Mouse (Mus musculus): Measurements from ENCODE around the gene Hist3h2ba.

Gene Hist3h2ba

GRCm38 (mm10) chr11:58938322-58939087 lies 10.2 kb upstream of the Hist3h2ba start, which contains the start of gene Rnf187:
Gene Rnf187 (minus strand): TSS chr11:58938916.
- DNase-seq (ENCODE audit: low spot score) = peak; percentile 91

GRCm38 (mm10) chr11:58939088-58939439 lies 9.7 kb upstream of the Hist3h2ba start:
- no peak for DNase-seq (ENCODE audit: low spot score)

GRCm38 (mm10) chr11:58944136-58944535 lies 4.6 kb upstream of the Hist3h2ba start:
- DNase-seq (ENCODE audit: low spot score) = no peak

- DNase-seq (ENCODE audit: low spot score) = no peak
Observed at GRCm38 (mm10) chr11:58947306-58947705, 1.4 kb upstream of the Hist3h2ba start.

- no peak for DNase-seq (ENCODE audit: low spot score)
Observed at GRCm38 (mm10) chr11:58947798-58948528, 757 bp upstream of the Hist3h2ba start.

- no peak for DNase-seq (ENCODE audit: low spot score)
Observed at GRCm38 (mm10) chr11:58949480-58950431, 1.0 kb downstream of the Hist3h2ba start.

GRCm38 (mm10) chr11:58951210-58951609 lies 2.5 kb downstream of the Hist3h2ba start:
- no peak for DNase-seq (ENCODE audit: low spot score)

GRCm38 (mm10) chr11:58953351-58954169 lies 4.8 kb downstream of the Hist3h2ba start:
- DNase-seq (ENCODE audit: low spot score) = peak; percentile 34

- DNase-seq (ENCODE audit: low spot score) = peak; percentile 49
Observed at GRCm38 (mm10) chr11:58954170-58954419, 5.4 kb downstream of the Hist3h2ba start.

- peak; percentile 82 for DNase-seq (ENCODE audit: low spot score)
Observed at GRCm38 (mm10) chr11:58954420-58955142, 5.9 kb downstream of the Hist3h2ba start, which contains the start of the genes Hist3h2a and Trim17. Gene Hist3h2a (plus strand): TSS chr11:58954685. Gene Trim17 (plus strand): TSS chr11:58954685.

GRCm38 (mm10) chr11:58955143-58955867 lies 6.6 kb downstream of the Hist3h2ba start:
- no peak for DNase-seq (ENCODE audit: low spot score)

GRCm38 (mm10) chr11:58955868-58956257 lies 7.1 kb downstream of the Hist3h2ba start:
- DNase-seq (ENCODE audit: low spot score) = no peak

GRCm38 (mm10) chr11:58957226-58957914 lies 8.7 kb downstream of the Hist3h2ba start:
- DNase-seq (ENCODE audit: low spot score) = no peak

GRCm38 (mm10) chr11:58958536-58958935 lies 9.8 kb downstream of the Hist3h2ba start:
- DNase-seq (ENCODE audit: low spot score) = no peak

- no peak for DNase-seq (ENCODE audit: low spot score)
Observed at GRCm38 (mm10) chr11:58959186-58959825, 10.6 kb downstream of the Hist3h2ba start.

- peak; percentile 65 for DNase-seq (ENCODE audit: low spot score)
Observed at GRCm38 (mm10) chr11:58959921-58960465, 11.3 kb downstream of the Hist3h2ba start.

GRCm38 (mm10) chr11:58961364-58962177 lies 12.9 kb downstream of the Hist3h2ba start:
- DNase-seq (ENCODE audit: low spot score) = no peak

GRCm38 (mm10) chr11:58963543-58963942 lies 14.8 kb downstream of the Hist3h2ba start:
- DNase-seq (ENCODE audit: low spot score) = peak; percentile 39
